Mouse (Mus musculus): ENCODE data around the gene Gucd1. TPM values are rescaled to one million over a fixed set of nuclear protein-coding genes. Genes with fewer than 3 reads are reported as not detected.
A peak's percentile ranks its signal among the peaks of the same experiment; 100 is the strongest.
"Not testable (repeated sequence)": the region's sequence is repeated elsewhere in the genome, so short reads cannot be mapped to it uniquely, and the experiment has no call there.

The Gucd1 gene
- polyA plus RNA-seq, 1 experiment from 2014 or later = 48.7 TPM

- H3K9ac ChIP-seq = no peak overlapping the region
- H3K4me1 ChIP-seq (replicated peaks) = no peaks in the 10 kb centered on the region
- no peak for ATAC-seq (ENCODE audit: low read depth)
- 0 out of 2 replicates have a peak, but pooled peaks cover 2% of the 10 kb centered on the region for H3K27me3 ChIP-seq
- H3K4me2 ChIP-seq = no peak overlapping the region
- no peak overlapping the region for H3K4me3 ChIP-seq (replicated peaks)
- no peaks in the 10 kb centered on the region for H3K9me3 ChIP-seq (replicated peaks)
- H3K36me3 ChIP-seq = no peaks in the 10 kb centered on the region
- DNase-seq = no peak
- 31% methylated on average over 6 of the region's 6 CpGs for WGBS (ENCODE audit: insufficient replicate concordance)
- no peak overlapping the region for H3K27ac ChIP-seq
These were observed 33.0 kb downstream of the Gucd1 start for GRCm38 (mm10) chr10:75484767-75485166.

GRCm38 (mm10) chr10:75484066-75484465, 33.7 kb downstream of the Gucd1 start:
- no peaks in the 10 kb centered on the region for H3K36me3 ChIP-seq
- DNase-seq (no peak), ATAC-seq (ENCODE audit: low read depth) (no peak)
- H3K27ac ChIP-seq = no peak overlapping the region
- H3K4me2 ChIP-seq = no peak overlapping the region
- no peaks in the 10 kb centered on the region for H3K4me1 ChIP-seq (replicated peaks)
- no peaks in the 10 kb centered on the region for H3K9me3 ChIP-seq (replicated peaks)
- no peak overlapping the region for H3K9ac ChIP-seq
- 75% methylated on average over 6 of the region's 6 CpGs for WGBS (ENCODE audit: insufficient replicate concordance)
- H3K27me3 ChIP-seq = 0 out of 2 replicates have a peak, but pooled peaks cover 2% of the 10 kb centered on the region
- H3K4me3 ChIP-seq (replicated peaks) = no peak overlapping the region

- 79% methylated on average over 11 of the region's 11 CpGs for WGBS (ENCODE audit: insufficient replicate concordance)
- ATAC-seq (ENCODE audit: low read depth) (no peak), DNase-seq (no peak)
- no peaks in the 10 kb centered on the region for H3K9me3 ChIP-seq (replicated peaks)
- no peaks in the 10 kb centered on the region for H3K36me3 ChIP-seq
- no peak overlapping the region for H3K9ac ChIP-seq
- 0 out of 2 replicates have a peak, but pooled peaks cover 2% of the 10 kb centered on the region for H3K27me3 ChIP-seq
- H3K4me1 ChIP-seq (replicated peaks) = no peaks in the 10 kb centered on the region
- no peak overlapping the region for H3K4me2 ChIP-seq
- no peak overlapping the region for H3K4me3 ChIP-seq (replicated peaks)
- no peak overlapping the region for H3K27ac ChIP-seq
These were observed 34.8 kb downstream of the Gucd1 start for GRCm38 (mm10) chr10:75482919-75483483.

- Histone ChIP-seq H3K27ac (no peak overlapping the region), H3K9ac (no peak overlapping the region), H3K4me3 (replicated peaks) (no peak overlapping the region), H3K4me1 (replicated peaks) (no peaks in the 10 kb centered on the region), H3K4me2 (no peak overlapping the region), H3K27me3 (0 out of 2 replicates have a peak, but pooled peaks cover 2% of the 10 kb centered on the region), H3K9me3 (replicated peaks) (no peaks in the 10 kb centered on the region), H3K36me3 (no peaks in the 10 kb centered on the region)
- DNase-seq (no peak), ATAC-seq (ENCODE audit: low read depth) (no peak)
- 71% methylated on average over 5 of the region's 5 CpGs for WGBS (ENCODE audit: insufficient replicate concordance)
These were observed 35.5 kb downstream of the Gucd1 start for GRCm38 (mm10) chr10:75482271-75482670.

- Histone ChIP-seq H3K4me3 (replicated peaks) (no peak overlapping the region), H3K9me3 (replicated peaks) (no peaks in the 10 kb centered on the region), H3K27ac (no peak overlapping the region), H3K9ac (no peak overlapping the region), H3K4me2 (no peak overlapping the region), H3K27me3 (0 out of 2 replicates have a peak, but pooled peaks cover 2% of the 10 kb centered on the region), H3K4me1 (replicated peaks) (no peaks in the 10 kb centered on the region), H3K36me3 (no peaks in the 10 kb centered on the region)
- ATAC-seq (ENCODE audit: low read depth) (no peak), DNase-seq (no peak)
- WGBS (ENCODE audit: insufficient replicate concordance) = 68% methylated on average over 4 of the region's 4 CpGs
These were observed 36.1 kb downstream of the Gucd1 start for GRCm38 (mm10) chr10:75481703-75482102.

- ATAC-seq (ENCODE audit: low read depth) (no peak), DNase-seq (no peak)
- Histone ChIP-seq H3K4me2 (no peak overlapping the region), H3K4me1 (replicated peaks) (no peaks in the 10 kb centered on the region), H3K9me3 (replicated peaks) (no peaks in the 10 kb centered on the region), H3K27me3 (0 out of 2 replicates have a peak, but pooled peaks cover 2% of the 10 kb centered on the region), H3K9ac (no peak overlapping the region), H3K27ac (no peak overlapping the region), H3K36me3 (no peaks in the 10 kb centered on the region), H3K4me3 (replicated peaks) (no peak overlapping the region)
- WGBS (ENCODE audit: insufficient replicate concordance) = 61% methylated on average over 2 of the region's 2 CpGs
These were observed 37.8 kb downstream of the Gucd1 start for GRCm38 (mm10) chr10:75479955-75480354.

- Histone ChIP-seq H3K4me3 (replicated peaks) (no peak overlapping the region), H3K9me3 (replicated peaks) (no peaks in the 10 kb centered on the region), H3K27me3 (no peaks in the 10 kb centered on the region), H3K9ac (no peak overlapping the region), H3K4me2 (no peak overlapping the region), H3K4me1 (replicated peaks) (0 out of 2 replicates have a peak, but pooled peaks cover 2% of the 10 kb centered on the region), H3K27ac (no peak overlapping the region), H3K36me3 (no peaks in the 10 kb centered on the region)
- WGBS (ENCODE audit: insufficient replicate concordance) = 69% methylated on average over 9 of the region's 9 CpGs
- no peak for ATAC-seq (ENCODE audit: low read depth)
- DNase-seq = no peak
These were observed 40.7 kb downstream of the Gucd1 start for GRCm38 (mm10) chr10:75477034-75477433.

GRCm38 (mm10) chr10:75475139-75475850, 42.5 kb downstream of the Gucd1 start:
- Histone ChIP-seq H3K27ac (peak overlapping the region; percentile 65), H3K4me2 (peak overlapping the region; percentile 5; the same call in 1 of the 2 replicates)
- WGBS (ENCODE audit: insufficient replicate concordance) = 50% methylated on average over 5 of the region's 6 CpGs
- H3K27me3 ChIP-seq; H3K4me1 ChIP-seq (replicated peaks); H3K9me3 ChIP-seq (replicated peaks); H3K36me3 ChIP-seq; DNase-seq; H3K9ac ChIP-seq; H3K4me3 ChIP-seq (replicated peaks): not testable (repeated sequence)
- peak; percentile 77 for ATAC-seq (ENCODE audit: low read depth)

- Histone ChIP-seq H3K4me2 (no peak overlapping the region), H3K9ac (no peak overlapping the region), H3K4me1 (replicated peaks) (0 out of 2 replicates have a peak, but pooled peaks cover 2% of the 10 kb centered on the region), H3K9me3 (replicated peaks) (no peaks in the 10 kb centered on the region), H3K27me3 (no peaks in the 10 kb centered on the region), H3K27ac (peak overlapping the region; percentile 65), H3K36me3 (no peaks in the 10 kb centered on the region), H3K4me3 (replicated peaks) (no peak overlapping the region)
- ATAC-seq (ENCODE audit: low read depth) (0 out of 2 replicates have a peak, but pooled peaks have one; percentile 37), DNase-seq (no peak)
- 52% methylated on average over 5 of the region's 5 CpGs for WGBS (ENCODE audit: insufficient replicate concordance)
These were observed 43.2 kb downstream of the Gucd1 start for GRCm38 (mm10) chr10:75474571-75474970.

- no peak for ATAC-seq (ENCODE audit: low read depth)
- 35% methylated on average over 8 of the region's 8 CpGs for WGBS (ENCODE audit: insufficient replicate concordance)
These were observed 44.4 kb downstream of the Gucd1 start for GRCm38 (mm10) chr10:75473411-75473810.

GRCm38 (mm10) chr10:75465781-75466550, 51.8 kb downstream of the Gucd1 start:
- ATAC-seq (ENCODE audit: low read depth) (no peak), DNase-seq (no peak)
- no peaks in the 10 kb centered on the region for H3K36me3 ChIP-seq
- H3K4me2 ChIP-seq = no peak overlapping the region
- 48% methylated on average over 6 of the region's 6 CpGs for WGBS (ENCODE audit: insufficient replicate concordance)
- H3K27ac ChIP-seq = no peak overlapping the region
- H3K27me3 ChIP-seq = no peaks in the 10 kb centered on the region
- H3K9me3 ChIP-seq (replicated peaks) = no peaks in the 10 kb centered on the region
- H3K4me1 ChIP-seq (replicated peaks) = no peaks in the 10 kb centered on the region
- no peak overlapping the region for H3K9ac ChIP-seq
- H3K4me3 ChIP-seq (replicated peaks) = no peak overlapping the region

More at GRCm38 (mm10) chr10:75473411-75473810, 44.4 kb downstream of the Gucd1 start:
- Histone ChIP-seq H3K4me3 (replicated peaks) (no peak overlapping the region), H3K27me3 (no peaks in the 10 kb centered on the region), H3K9ac (no peak overlapping the region), H3K4me2 (no peak overlapping the region), H3K9me3 (replicated peaks) (no peaks in the 10 kb centered on the region), H3K4me1 (replicated peaks) (0 out of 2 replicates have a peak, but pooled peaks cover 2% of the 10 kb centered on the region), H3K27ac (no peak overlapping the region), H3K36me3 (no peaks in the 10 kb centered on the region)
- no peak for DNase-seq
